Mouse (Mus musculus): Measurements from ENCODE around the gene Ablim2. TPM values are rescaled to one million over a fixed set of nuclear protein-coding genes. Genes with fewer than 3 reads are reported as not detected.

Gene Ablim2
- total and polyA plus RNA-seq, 2 experiments from 2014 or later = 30.0 to 44.6 TPM

DNA sequence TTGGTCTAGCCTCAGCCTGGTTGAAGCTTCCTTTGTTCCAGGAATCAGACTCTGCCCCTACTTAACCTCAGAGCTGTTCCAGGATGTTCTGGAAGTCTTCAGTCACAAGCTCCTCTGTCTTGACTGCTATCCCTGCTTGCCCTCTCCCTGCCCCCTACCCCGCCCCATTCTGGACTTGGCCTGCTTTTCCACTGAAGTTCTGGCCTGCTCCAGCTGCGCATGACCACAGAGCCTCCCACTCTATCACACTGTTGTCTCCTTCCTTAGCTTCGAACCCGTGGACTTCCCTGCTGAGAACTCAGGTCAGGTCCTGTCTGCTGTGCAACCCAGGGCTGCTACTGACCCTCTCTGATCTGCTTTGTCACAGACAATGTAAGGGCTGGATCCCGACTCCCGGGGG lies 8.2 kb downstream of the Ablim2 start:
- DNase-seq (ENCODE audit: low spot score) (no peak), ATAC-seq (no peak)
- H3K9me3 ChIP-seq (ENCODE audit: low read length) = no peaks in the 10 kb centered on the region
- no peak overlapping the region for H3K27ac ChIP-seq
- no peak for TF ChIP-seq CTCF (IDR thresholded peaks at IDR 0.05; ENCODE audit: low read depth)
- no peaks in the 10 kb centered on the region; the same call in 1 of the 2 replicates for H3K4me1 ChIP-seq (ENCODE audit: insufficient read depth, low read length)
- H3K27me3 ChIP-seq (ENCODE audit: insufficient read depth, low read length) = no peaks in the 10 kb centered on the region
- H3K9ac ChIP-seq (replicated peaks; ENCODE audit: low read length) = no peak overlapping the region
- WGBS = 88% methylated on average over 6 of the region's 6 CpGs
- no peaks in the 10 kb centered on the region for H3K36me3 ChIP-seq (ENCODE audit: insufficient read depth, low read length)
- H3K4me2 ChIP-seq (ENCODE audit: low read depth, low read length) = no peak overlapping the region
- no peak overlapping the region for H3K4me3 ChIP-seq (ENCODE audit: low read length)

DNA sequence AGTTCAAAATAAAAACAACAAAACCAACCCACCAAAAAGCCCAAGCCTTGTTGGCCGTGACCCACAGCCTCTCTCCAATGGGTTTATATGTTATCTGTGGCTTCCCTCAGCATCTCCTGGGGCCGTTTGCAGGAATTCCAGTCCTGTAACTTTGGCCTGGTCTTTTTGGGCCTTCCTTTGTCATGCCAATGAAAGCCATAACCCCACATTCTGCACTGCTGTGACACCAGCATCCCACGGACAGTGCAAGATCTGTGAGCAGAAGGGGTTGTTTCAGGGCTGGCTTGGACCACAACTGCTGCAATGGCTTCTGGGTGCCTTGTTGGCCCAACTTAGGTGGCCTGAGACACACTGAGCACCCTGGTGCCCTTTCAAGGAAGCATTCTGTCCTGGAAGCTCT lies 10.8 kb downstream of the Ablim2 start:
- H3K4me3 ChIP-seq (ENCODE audit: low read length) = no peak overlapping the region
- no peaks in the 10 kb centered on the region for H3K27me3 ChIP-seq (ENCODE audit: insufficient read depth, low read length)
- H3K9me3 ChIP-seq (ENCODE audit: low read length) = no peaks in the 10 kb centered on the region
- peaks cover 5% of the 10 kb centered on the region; the same call in 1 of the 2 replicates for H3K4me1 ChIP-seq (ENCODE audit: insufficient read depth, low read length)
- H3K4me2 ChIP-seq (ENCODE audit: low read depth, low read length) = no peak overlapping the region
- H3K9ac ChIP-seq (replicated peaks; ENCODE audit: low read length) = no peak overlapping the region
- no peak for TF ChIP-seq CTCF (IDR thresholded peaks at IDR 0.05; ENCODE audit: low read depth)
- H3K27ac ChIP-seq = no peak overlapping the region
- DNase-seq (ENCODE audit: low spot score) = no peak
- ATAC-seq = no peak
- 62% methylated on average over 3 of the region's 3 CpGs for WGBS
- H3K36me3 ChIP-seq (ENCODE audit: insufficient read depth, low read length) = no peaks in the 10 kb centered on the region

DNA sequence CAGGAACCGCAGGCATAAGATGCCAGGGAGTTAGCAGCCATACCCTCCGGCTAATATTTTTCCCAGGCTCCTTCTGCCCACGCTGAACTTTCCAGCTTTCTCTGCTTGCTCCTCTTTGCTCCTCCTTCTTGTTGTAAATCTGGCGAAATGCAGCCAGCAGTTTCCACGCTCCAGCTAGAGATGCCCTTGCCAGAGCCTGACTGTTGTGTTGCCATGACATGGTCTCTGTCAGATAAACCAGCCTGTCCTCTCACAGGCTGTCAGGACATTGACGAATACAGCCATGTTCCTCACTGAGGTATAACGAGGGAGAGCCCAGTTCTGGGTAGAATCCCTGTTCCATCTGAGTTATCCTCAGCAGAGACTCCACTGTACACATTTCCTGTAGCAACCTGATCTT lies 11.3 kb downstream of the Ablim2 start:
- TF ChIP-seq CTCF (IDR thresholded peaks at IDR 0.05; ENCODE audit: low read depth) = no peak
- no peak overlapping the region for H3K9ac ChIP-seq (replicated peaks; ENCODE audit: low read length)
- H3K4me1 ChIP-seq (ENCODE audit: insufficient read depth, low read length) = peaks cover 6% of the 10 kb centered on the region; the same call in 1 of the 2 replicates
- 82% methylated on average over 7 of the region's 7 CpGs for WGBS
- H3K27ac ChIP-seq = no peak overlapping the region
- H3K36me3 ChIP-seq (ENCODE audit: insufficient read depth, low read length) = no peaks in the 10 kb centered on the region
- ATAC-seq (no peak), DNase-seq (ENCODE audit: low spot score) (no peak)
- H3K9me3 ChIP-seq (ENCODE audit: low read length) = no peaks in the 10 kb centered on the region
- H3K27me3 ChIP-seq (ENCODE audit: insufficient read depth, low read length) = no peaks in the 10 kb centered on the region
- H3K4me2 ChIP-seq (ENCODE audit: low read depth, low read length) = no peak overlapping the region
- no peak overlapping the region for H3K4me3 ChIP-seq (ENCODE audit: low read length)

DNA sequence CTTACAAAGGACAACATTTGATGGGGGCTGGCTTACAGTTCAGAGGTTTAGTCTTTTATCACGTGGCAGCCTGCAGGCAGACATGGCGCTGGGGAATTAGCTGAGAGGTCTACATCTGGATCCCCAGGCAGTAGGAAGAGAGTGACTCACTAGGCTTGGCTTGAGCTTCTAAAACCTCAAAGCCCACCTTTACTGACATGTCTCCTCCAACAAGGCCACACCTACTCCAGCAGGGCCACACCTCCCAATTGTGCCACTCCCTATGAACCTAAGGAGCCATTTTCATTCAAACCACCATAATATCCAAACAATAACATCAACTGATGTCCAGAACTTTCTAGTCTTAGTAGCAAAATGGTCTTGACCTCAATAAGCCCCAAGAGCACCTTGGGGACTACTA lies 12.6 kb downstream of the Ablim2 start:
- ATAC-seq (no peak), DNase-seq (ENCODE audit: low spot score) (no peak)
- no peak overlapping the region for H3K4me2 ChIP-seq (ENCODE audit: low read depth, low read length)
- TF ChIP-seq CTCF (IDR thresholded peaks at IDR 0.05; ENCODE audit: low read depth) = no peak
- H3K4me1 ChIP-seq (ENCODE audit: insufficient read depth, low read length) = peaks cover 6% of the 10 kb centered on the region; the same call in 1 of the 2 replicates
- H3K9me3 ChIP-seq (ENCODE audit: low read length) = no peaks in the 10 kb centered on the region
- WGBS = 84% methylated on average over 2 of the region's 2 CpGs
- H3K4me3 ChIP-seq (ENCODE audit: low read length) = no peak overlapping the region
- no peak overlapping the region for H3K9ac ChIP-seq (replicated peaks; ENCODE audit: low read length)
- no peak overlapping the region for H3K27ac ChIP-seq
- no peaks in the 10 kb centered on the region for H3K36me3 ChIP-seq (ENCODE audit: insufficient read depth, low read length)
- H3K27me3 ChIP-seq (ENCODE audit: insufficient read depth, low read length) = no peaks in the 10 kb centered on the region

DNA sequence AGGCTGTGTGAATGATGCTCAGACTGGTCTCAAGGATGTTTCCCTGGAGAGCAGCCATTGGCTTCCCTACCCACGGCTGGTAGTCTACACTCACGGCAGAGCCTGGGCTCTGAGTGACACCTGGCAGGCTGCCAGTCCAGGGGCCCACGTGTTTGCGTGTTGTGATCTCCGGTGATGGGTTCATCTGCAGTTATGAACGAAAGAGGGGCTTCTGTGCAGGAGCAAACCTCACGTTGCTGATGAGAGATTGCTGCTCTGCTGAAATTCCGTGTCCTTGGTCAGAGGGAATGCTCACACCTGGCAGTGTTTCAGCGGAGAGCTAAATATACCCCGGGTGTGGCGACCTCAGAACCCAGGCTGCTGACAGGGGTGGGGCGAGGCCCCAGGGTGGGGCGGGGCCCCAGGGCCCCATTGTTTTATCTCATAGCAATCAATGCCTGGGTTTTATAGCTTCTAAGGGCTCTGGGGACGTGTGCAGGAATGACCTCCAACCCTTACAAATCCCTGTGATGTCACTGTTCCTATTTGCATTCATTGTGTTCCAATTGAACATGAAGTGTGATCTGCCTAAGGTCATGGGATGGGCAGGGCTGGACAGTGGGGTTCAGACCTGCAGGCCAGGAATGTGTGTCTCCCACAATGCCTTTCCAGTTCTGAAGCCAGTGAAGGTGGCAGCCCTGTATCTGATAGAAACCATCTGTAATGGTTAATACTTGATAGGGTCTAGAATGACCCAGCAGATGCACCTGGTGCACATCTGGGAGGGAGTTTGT lies 13.4 kb downstream of the Ablim2 start:
- H3K36me3 ChIP-seq (ENCODE audit: insufficient read depth, low read length) = no peaks in the 10 kb centered on the region
- peaks cover 6% of the 10 kb centered on the region; the same call in 1 of the 2 replicates for H3K4me1 ChIP-seq (ENCODE audit: insufficient read depth, low read length)
- H3K9me3 ChIP-seq (ENCODE audit: low read length) = no peaks in the 10 kb centered on the region
- WGBS = 54% methylated on average over 14 of the region's 14 CpGs
- no peak overlapping the region for H3K27ac ChIP-seq
- DNase-seq (ENCODE audit: low spot score) (peak; percentile 27), ATAC-seq (no peak)
- no peak overlapping the region for H3K4me2 ChIP-seq (ENCODE audit: low read depth, low read length)
- no peak for TF ChIP-seq CTCF (IDR thresholded peaks at IDR 0.05; ENCODE audit: low read depth)
- H3K27me3 ChIP-seq (ENCODE audit: insufficient read depth, low read length) = no peaks in the 10 kb centered on the region
- H3K9ac ChIP-seq (replicated peaks; ENCODE audit: low read length) = no peak overlapping the region
- H3K4me3 ChIP-seq (ENCODE audit: low read length) = no peak overlapping the region

DNA sequence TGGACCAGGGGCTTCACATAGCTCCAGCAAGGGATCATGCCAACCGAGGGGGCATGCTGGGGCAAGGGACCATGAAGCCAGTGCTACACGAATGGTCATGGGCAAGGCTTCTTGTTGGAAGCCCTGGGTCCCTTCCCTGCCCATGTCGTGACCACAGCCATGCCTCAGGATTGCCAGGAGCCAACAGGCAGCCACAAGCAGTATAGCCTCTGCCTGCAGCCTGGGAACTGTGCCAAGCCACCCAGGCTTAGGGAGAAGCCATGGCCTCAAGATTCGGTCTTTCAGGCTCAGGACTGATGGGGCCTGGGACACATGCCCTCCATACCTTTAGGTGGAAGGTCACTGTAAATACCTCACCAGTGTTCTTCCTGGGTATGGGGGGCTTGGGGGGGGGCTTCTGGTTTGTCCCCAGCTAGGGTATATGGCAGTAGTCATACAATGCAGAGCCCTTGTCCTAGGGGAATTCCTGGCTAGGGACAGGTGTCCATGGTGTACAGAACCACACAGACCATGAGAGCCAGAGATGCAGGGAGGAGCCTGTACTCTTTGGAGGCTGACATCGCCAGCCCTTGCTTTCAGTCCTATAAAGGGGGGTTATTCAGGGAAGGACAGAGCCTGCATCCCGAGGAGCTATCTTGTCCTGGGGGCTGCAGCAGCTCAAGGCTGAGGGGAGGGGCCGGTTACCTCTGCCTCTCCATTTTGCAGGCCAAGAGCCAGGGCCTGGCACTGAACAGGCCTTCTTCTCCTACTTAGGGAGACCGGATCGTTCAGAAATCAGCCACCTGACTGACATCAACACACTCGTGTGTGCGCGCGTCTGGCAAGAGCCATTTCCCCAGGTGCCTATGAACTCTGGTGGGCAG lies 15.8 kb downstream of the Ablim2 start:
- Histone ChIP-seq H3K9me3 (ENCODE audit: low read length) (no peaks in the 10 kb centered on the region), H3K27me3 (ENCODE audit: insufficient read depth, low read length) (no peaks in the 10 kb centered on the region), H3K27ac (no peak overlapping the region), H3K36me3 (ENCODE audit: insufficient read depth, low read length) (no peaks in the 10 kb centered on the region), H3K9ac (replicated peaks; ENCODE audit: low read length) (no peak overlapping the region), H3K4me1 (ENCODE audit: insufficient read depth, low read length) (peaks cover 6% of the 10 kb centered on the region; the same call in 1 of the 2 replicates), H3K4me2 (ENCODE audit: low read depth, low read length) (no peak overlapping the region), H3K4me3 (ENCODE audit: low read length) (no peak overlapping the region)
- ATAC-seq = peak; percentile 20; the same call in 1 of the 2 replicates
- 54% methylated on average over 13 of the region's 13 CpGs for WGBS
- peak; percentile 59 for DNase-seq (ENCODE audit: low spot score)
- no peak for TF ChIP-seq CTCF (IDR thresholded peaks at IDR 0.05; ENCODE audit: low read depth)

Data from hindbrain, postnatal 0 days (tissue).